Mouse (Mus musculus): ENCODE measurements around the gene Gm49392. TPM values are rescaled to one million over a fixed set of nuclear protein-coding genes. Genes with fewer than 3 reads are reported as not detected.

Gene Gm49392
- total RNA-seq, 2 experiments from 2014 or later: not detected

Other genes starting within 250 kb of the Gm49392 start
- not detected for gene BC051665, start 110.5 kb downstream of the Gm49392 start, total RNA-seq (2021)
- gene Ctsll3, start 94.0 kb downstream of the Gm49392 start, total RNA-seq (2021): not detected
- gene 4930486L24Rik, start 32.4 kb downstream of the Gm49392 start, total RNA-seq (2021): under 1 TPM; 0.30 to 0.36 TPM
- 1 to 10 TPM; 2.2 to 2.3 TPM for gene Ctla2b, start 553 bp upstream of the Gm49392 start, total RNA-seq (2021)
- not detected for gene Tpbpb, start 8.0 kb upstream of the Gm49392 start, total RNA-seq (2021)
- not detected for gene Gm49393, start 38.7 kb upstream of the Gm49392 start, total RNA-seq (2021)
- gene Gm49391, start 39.7 kb upstream of the Gm49392 start, total RNA-seq (2021): not detected
- gene Ctla2a, start 39.7 kb upstream of the Gm49392 start, total RNA-seq (2021): 10 to 100 TPM; 16.0 to 19.5 TPM
- gene Tpbpa, start 45.1 kb upstream of the Gm49392 start, total RNA-seq (2021): not detected
- gene Ctsj, start 109.1 kb upstream of the Gm49392 start, total RNA-seq (2021): not detected
- gene Ctsq, start 143.7 kb upstream of the Gm49392 start, total RNA-seq (2021): not detected

Data from layer of hippocampus, adult 18-20 months (tissue).